ENCODE assay signal across 8 mouse cellular contexts in genomic region chr16:14158936-14159745, GRCm38 (mm10). TPM values are rescaled to one million over a fixed set of nuclear protein-coding genes. Genes with fewer than 3 reads are reported as not detected.
A peak's percentile ranks its signal among the peaks of the same experiment; 100 is the strongest.
DNase-seq lines count a peak whose midpoint lies in the region; ATAC-seq lines count a peak whose summit lies in the region.

No protein-coding gene starts in this region.

- H3K4me2 ChIP-seq in heart, embryonic 14.5 days (ENCODE audit: low read length), result peak overlapping the region; percentile 87
- peak overlapping the region; percentile 86 for H3K4me2 ChIP-seq in liver, embryonic 13.5 days
- peak overlapping the region; percentile 86 for H3K4me2 ChIP-seq in stomach, embryonic 16.5 days (ENCODE audit: low read depth, low read length)

- H3K9me3 ChIP-seq in heart, embryonic 14.5 days (ENCODE audit: control insufficient read depth, low read length), result no peaks in the 10 kb centered on the region
- H3K9me3 ChIP-seq in liver, embryonic 13.5 days (replicated peaks), result no peaks in the 10 kb centered on the region
- no peaks in the 10 kb centered on the region for H3K9me3 ChIP-seq in stomach, embryonic 16.5 days (replicated peaks; ENCODE audit: control insufficient read depth, low read length)

- no peaks in the 10 kb centered on the region for H3K27me3 ChIP-seq in heart, embryonic 14.5 days (ENCODE audit: control insufficient read depth, insufficient read depth, low read length)
- H3K27me3 ChIP-seq in liver, embryonic 13.5 days, result no peaks in the 10 kb centered on the region
- H3K27me3 ChIP-seq in stomach, embryonic 16.5 days (ENCODE audit: control insufficient read depth, insufficient read depth, low read length), result no peaks in the 10 kb centered on the region

- H3K9ac ChIP-seq in heart, embryonic 14.5 days (ENCODE audit: low read length), result peak overlapping the region; percentile 91
- peak overlapping the region; percentile 88 for H3K9ac ChIP-seq in liver, embryonic 13.5 days
- peak overlapping the region; percentile 86 for H3K9ac ChIP-seq in stomach, embryonic 16.5 days (ENCODE audit: low read length)

- peak; percentile 99 for DNase-seq in c-Kit-negative CD71-positive TER-119-positive erythroid progenitor cells, embryonic 14.5 days (ENCODE audit: low read depth, low spot score)
- peak; percentile 96 for DNase-seq in fibroblast of lung, adult 2 months (ENCODE audit: low read depth)
- peak; percentile 99 for DNase-seq in kidney, postnatal 14 days
- peak; percentile 99 for DNase-seq in liver, embryonic 13.5 days
- peak; percentile 100 for DNase-seq in neural tube, embryonic 10.5 days (ENCODE audit: extremely low spot score, low spot score)

- WGBS in heart, embryonic 14.5 days, result under 1% methylated on average over 58 of the region's 58 CpGs
- WGBS in liver, embryonic 13.5 days (ENCODE audit: insufficient replicate concordance), result under 1% methylated on average over 58 of the region's 58 CpGs
- under 1% methylated on average over 58 of the region's 58 CpGs for WGBS in stomach, embryonic 16.5 days

- ATAC-seq in CD4-positive, CD25-positive, alpha-beta regulatory T cell, adult 4 months, result peak; percentile 77
- peak; percentile 97 for ATAC-seq in heart, embryonic 14.5 days (ENCODE audit: insufficient number of reproducible peaks, insufficient read depth, low FRiP score, low read depth)
- peak; percentile 79 for ATAC-seq in liver, embryonic 13.5 days (ENCODE audit: low read depth)
- ATAC-seq in stomach, embryonic 16.5 days (ENCODE audit: insufficient read depth, low FRiP score), result peak; percentile 97

- no peaks in the 10 kb centered on the region for H3K36me3 ChIP-seq in heart, embryonic 14.5 days (ENCODE audit: control insufficient read depth, insufficient read depth, low read length)
- no peaks in the 10 kb centered on the region for H3K36me3 ChIP-seq in liver, embryonic 13.5 days
- H3K36me3 ChIP-seq in stomach, embryonic 16.5 days (ENCODE audit: control insufficient read depth, insufficient read depth, low read length), result no peaks in the 10 kb centered on the region

- H3K4me3 ChIP-seq in heart, embryonic 14.5 days (ENCODE audit: control insufficient read depth in 1 of 2, insufficient read depth in 1 of 2, low read depth in 1 of 2, low read length in 2 of 2), result peak overlapping the region; percentile 88 to 96
- H3K4me3 ChIP-seq in liver, embryonic 13.5 days (replicated peaks), result peak overlapping the region; percentile 92
- H3K4me3 ChIP-seq in stomach, embryonic 16.5 days (replicated peaks; ENCODE audit: low read length), result peak overlapping the region; percentile 64

- H3K4me1 ChIP-seq in heart, embryonic 14.5 days (ENCODE audit: control insufficient read depth in 2 of 2, insufficient read depth in 2 of 2, low read length in 2 of 2), result peaks cover 0 to 14% of the 10 kb centered on the region in 2 experiments; a peak in 3 of 4 replicates
- peaks cover 43% of the 10 kb centered on the region for H3K4me1 ChIP-seq in liver, embryonic 13.5 days (replicated peaks)
- peaks cover 17% of the 10 kb centered on the region for H3K4me1 ChIP-seq in stomach, embryonic 16.5 days (ENCODE audit: control insufficient read depth, insufficient read depth, low read length)

- H3K27ac ChIP-seq in heart, embryonic 14.5 days (replicated peaks in 1 of 2; ENCODE audit: control insufficient read depth in 1 of 2, insufficient read depth in 1 of 2, low read depth in 2 of 2, low read length in 2 of 2), result peak overlapping the region; percentile 95 to 96
- peak overlapping the region; percentile 90 for H3K27ac ChIP-seq in liver, embryonic 13.5 days
- H3K27ac ChIP-seq in stomach, embryonic 16.5 days (ENCODE audit: low read length), result peak overlapping the region; percentile 98

RNA-seq across cellular contexts. Expression of gene Nde1, which starts 3.9 kb away (rescaled TPM):
- 100 to 1,000 TPM in 1 of 2 experiments, 10 to 100 TPM in 1; 83.0 to 129 TPM for polyA plus RNA-seq in CD4-positive, CD25-positive, alpha-beta regulatory T cell, adult 4 months (2017; shearing (Covaris generic))
- 72.6 and 74.6 TPM in 2 replicates for polyA plus RNA-seq in heart, embryonic 14.5 days (2014; fragmentation: Nextera tagmentation; extraction: Ambion mirVana)
- polyA plus RNA-seq in liver, embryonic 13.5 days (2015; fragmentation: Nextera tagmentation; extraction: Ambion mirVana), result 55.0 and 58.1 TPM in 2 replicates
- polyA plus RNA-seq in stomach, embryonic 16.5 days (2015; fragmentation: Nextera tagmentation; extraction: Ambion mirVana), result 78.9 and 87.3 TPM in 2 replicates

RNA-seq across cellular contexts. Expression of gene Marf1, which starts 4.0 kb away (rescaled TPM):
- 10 to 100 TPM; 24.5 to 30.0 TPM for polyA plus RNA-seq in CD4-positive, CD25-positive, alpha-beta regulatory T cell, adult 4 months (2017; shearing (Covaris generic))
- polyA plus RNA-seq in heart, embryonic 14.5 days (2014; fragmentation: Nextera tagmentation; extraction: Ambion mirVana), result 10.3 and 12.2 TPM in 2 replicates
- 6.2 and 6.9 TPM in 2 replicates for polyA plus RNA-seq in liver, embryonic 13.5 days (2015; fragmentation: Nextera tagmentation; extraction: Ambion mirVana)
- polyA plus RNA-seq in stomach, embryonic 16.5 days (2015; fragmentation: Nextera tagmentation; extraction: Ambion mirVana), result 14.3 and 14.8 TPM in 2 replicates

Comparison
In these comparisons a context has a peak if more than half of its experiments do, and no peak if none do; other contexts are left out.
1. Peak in every context shown above with its lines: DNase-seq, ATAC-seq, H3K4me3 ChIP-seq and H3K27ac ChIP-seq.